Comparison of ENCODE assay signal across 20 mouse cellular contexts in genomic region chr8:93568666-93569065, GRCm38 (mm10). TPM values are rescaled to one million over a fixed set of nuclear protein-coding genes. Genes with fewer than 3 reads are reported as not detected.
A peak's percentile ranks its signal among the peaks of the same experiment; 100 is the strongest.
DNase-seq lines count a peak whose midpoint lies in the region; ATAC-seq and TF ChIP-seq lines count a peak whose summit lies in the region.
"Had no signal": no experiment of that assay in that cellular context is flagged by ENCODE, and none has a peak within 500 bp of the region (broad histone marks: within the 10 kb centered on the region; RNA-seq: fewer than 3 reads in every experiment).

No protein-coding gene starts in this region.

- H3K27ac ChIP-seq in forebrain, embryonic 10.5 days = no peak overlapping the region
- no peak overlapping the region for H3K27ac ChIP-seq in forebrain, embryonic 11.5 days (ENCODE audit: low read depth, low read length)
- H3K27ac ChIP-seq in heart, embryonic 12.5 days (ENCODE audit: poor library complexity, severe bottlenecking) = peak overlapping the region; percentile 96
- peak overlapping the region; percentile 82; the same call in 1 of the 2 replicates for H3K27ac ChIP-seq in midbrain, embryonic 15.5 days
- no peak overlapping the region; the same call in 1 of the 2 replicates for H3K27ac ChIP-seq in midbrain, embryonic 11.5 days (ENCODE audit: low read depth, low read length)
- H3K27ac ChIP-seq in heart, postnatal 0 days (ENCODE audit: low read depth) = peak overlapping the region; percentile 94
- H3K27ac ChIP-seq: embryonic facial prominence, embryonic 12.5 days; limb, embryonic 12.5 days; liver, embryonic 13.5 days; macrophage; neural tube, embryonic 12.5 days had no signal

- peaks cover 36% of the 10 kb centered on the region for H3K4me1 ChIP-seq in forebrain, embryonic 10.5 days
- peaks cover 13% of the 10 kb centered on the region; the same call in 1 of the 2 replicates for H3K4me1 ChIP-seq in forebrain, embryonic 11.5 days (replicated peaks; ENCODE audit: control insufficient read depth, insufficient read depth, low read length)
- peaks cover 33% of the 10 kb centered on the region for H3K4me1 ChIP-seq in heart, embryonic 12.5 days (replicated peaks)
- H3K4me1 ChIP-seq in midbrain, embryonic 15.5 days = peaks cover 40% of the 10 kb centered on the region
- peaks cover 20% of the 10 kb centered on the region for H3K4me1 ChIP-seq in midbrain, embryonic 11.5 days (ENCODE audit: control insufficient read depth, insufficient read depth, low read length)
- H3K4me1 ChIP-seq in heart, postnatal 0 days (ENCODE audit: control insufficient read depth, insufficient read depth) = peaks cover 27% of the 10 kb centered on the region
- H3K4me1 ChIP-seq: limb, embryonic 12.5 days; liver, embryonic 13.5 days had no signal

- H3K36me3 ChIP-seq in forebrain, embryonic 10.5 days (replicated peaks) = no peaks in the 10 kb centered on the region
- H3K36me3 ChIP-seq in forebrain, embryonic 11.5 days (ENCODE audit: control insufficient read depth, insufficient read depth, low read length) = no peaks in the 10 kb centered on the region
- no peaks in the 10 kb centered on the region for H3K36me3 ChIP-seq in heart, embryonic 12.5 days
- H3K36me3 ChIP-seq in midbrain, embryonic 15.5 days (replicated peaks) = no peaks in the 10 kb centered on the region
- H3K36me3 ChIP-seq in midbrain, embryonic 11.5 days (ENCODE audit: control insufficient read depth, insufficient read depth, low read length) = no peaks in the 10 kb centered on the region
- H3K36me3 ChIP-seq in heart, postnatal 0 days (replicated peaks; ENCODE audit: control insufficient read depth, insufficient read depth, low read length) = no peaks in the 10 kb centered on the region
- H3K36me3 ChIP-seq: embryonic facial prominence, embryonic 12.5 days; limb, embryonic 12.5 days; liver, embryonic 13.5 days; lung, embryonic 15.5 days; neural tube, embryonic 12.5 days had no signal

- ATAC-seq in forebrain, embryonic 11.5 days (replicated peaks; ENCODE audit: low FRiP score) = no peak
- no peak for ATAC-seq in heart, embryonic 12.5 days (ENCODE audit: insufficient number of reproducible peaks, low FRiP score)
- no peak for ATAC-seq in midbrain, embryonic 15.5 days (replicated peaks)
- ATAC-seq in midbrain, embryonic 11.5 days (ENCODE audit: low FRiP score) = no peak
- ATAC-seq in heart, postnatal 0 days (ENCODE audit: insufficient read depth, low read depth) = no peak

- DNase-seq in forebrain, embryonic 10.5 days (ENCODE audit: extremely low spot score, low spot score) = peak; percentile 0
- DNase-seq in forebrain, embryonic 11.5 days (ENCODE audit: low spot score) = no peak
- no peak for DNase-seq in heart, adult 8-10 months (ENCODE audit: low spot score)
- no peak for DNase-seq in midbrain, embryonic 11.5 days (ENCODE audit: low spot score, missing footprints)
- DNase-seq in heart, postnatal 0 days (ENCODE audit: low spot score) = no peak
- no peak for DNase-seq in adipocyte (ENCODE audit: low spot score)
- DNase-seq: adrenal gland, postnatal 36 days; kidney, adult 11 months; kidney, postnatal 10 days; liver, embryonic 13.5 days; right cerebral cortex, postnatal 14 days; thymus, postnatal 25 days had no signal

- peaks cover 7% of the 10 kb centered on the region for H3K9me3 ChIP-seq in forebrain, embryonic 10.5 days
- H3K9me3 ChIP-seq in forebrain, embryonic 11.5 days (ENCODE audit: control insufficient read depth, low read length) = peaks cover 4% of the 10 kb centered on the region; the same call in 1 of the 2 replicates
- peaks cover 10% of the 10 kb centered on the region for H3K9me3 ChIP-seq in heart, embryonic 12.5 days (replicated peaks)
- no peaks in the 10 kb centered on the region for H3K9me3 ChIP-seq in midbrain, embryonic 15.5 days
- H3K9me3 ChIP-seq in midbrain, embryonic 11.5 days (ENCODE audit: control insufficient read depth, low read length) = peaks cover 5% of the 10 kb centered on the region; the same call in 1 of the 2 replicates
- peaks cover 9% of the 10 kb centered on the region; the same call in 1 of the 2 replicates for H3K9me3 ChIP-seq in heart, postnatal 0 days (replicated peaks; ENCODE audit: control insufficient read depth, low read length)

- no peak for TF ChIP-seq CTCF in heart, postnatal 0 days (IDR thresholded peaks at IDR 0.05; ENCODE audit: low read depth)

- H3K4me2 ChIP-seq in forebrain, embryonic 11.5 days (ENCODE audit: low read depth, low read length, severe bottlenecking) = no peak overlapping the region
- H3K4me2 ChIP-seq in heart, embryonic 12.5 days = no peak overlapping the region
- no peak overlapping the region for H3K4me2 ChIP-seq in midbrain, embryonic 15.5 days
- H3K4me2 ChIP-seq in midbrain, embryonic 11.5 days = no peak overlapping the region
- no peak overlapping the region for H3K4me2 ChIP-seq in heart, postnatal 0 days (ENCODE audit: low read depth, low read length)
- H3K4me2 ChIP-seq: embryonic facial prominence, embryonic 12.5 days; limb, embryonic 12.5 days; liver, embryonic 13.5 days; lung, embryonic 15.5 days; neural tube, embryonic 12.5 days had no signal

- 93% methylated on average over 3 of the region's 3 CpGs for WGBS in forebrain, embryonic 10.5 days
- 94% methylated on average over 3 of the region's 3 CpGs for WGBS in forebrain, embryonic 11.5 days
- WGBS in heart, embryonic 12.5 days = 90% methylated on average over 3 of the region's 3 CpGs
- 98% methylated on average over 3 of the region's 3 CpGs for WGBS in midbrain, embryonic 15.5 days
- 93% methylated on average over 3 of the region's 3 CpGs for WGBS in midbrain, embryonic 11.5 days
- WGBS in heart, postnatal 0 days = 88% methylated on average over 3 of the region's 3 CpGs

- H3K4me3 ChIP-seq in forebrain, embryonic 10.5 days = no peak overlapping the region
- H3K4me3 ChIP-seq in forebrain, embryonic 11.5 days (ENCODE audit: low read depth, low read length) = no peak overlapping the region
- no peak overlapping the region for H3K4me3 ChIP-seq in heart, embryonic 12.5 days
- no peak overlapping the region for H3K4me3 ChIP-seq in midbrain, embryonic 15.5 days
- no peak overlapping the region for H3K4me3 ChIP-seq in midbrain, embryonic 11.5 days (ENCODE audit: low read depth, low read length)
- H3K4me3 ChIP-seq in heart, postnatal 0 days (ENCODE audit: low read depth, low read length) = no peak overlapping the region
- H3K4me3 ChIP-seq: embryonic facial prominence, embryonic 12.5 days; limb, embryonic 12.5 days; liver, embryonic 13.5 days; lung, embryonic 15.5 days; neural tube, embryonic 12.5 days had no signal

- no peaks in the 10 kb centered on the region for H3K27me3 ChIP-seq in forebrain, embryonic 10.5 days (ENCODE audit: poor library complexity, severe bottlenecking)
- H3K27me3 ChIP-seq in forebrain, embryonic 11.5 days (ENCODE audit: control insufficient read depth, insufficient read depth, low read length) = no peaks in the 10 kb centered on the region
- no peaks in the 10 kb centered on the region for H3K27me3 ChIP-seq in heart, embryonic 12.5 days (replicated peaks)
- H3K27me3 ChIP-seq in midbrain, embryonic 15.5 days (replicated peaks) = no peaks in the 10 kb centered on the region
- H3K27me3 ChIP-seq in midbrain, embryonic 11.5 days (ENCODE audit: control insufficient read depth, insufficient read depth, low read length) = no peaks in the 10 kb centered on the region
- H3K27me3 ChIP-seq in heart, postnatal 0 days (ENCODE audit: control insufficient read depth, insufficient read depth, low read length) = no peaks in the 10 kb centered on the region
- H3K27me3 ChIP-seq: embryonic facial prominence, embryonic 12.5 days; limb, embryonic 12.5 days; liver, embryonic 13.5 days; lung, embryonic 15.5 days; neural tube, embryonic 12.5 days had no signal

- H3K9ac ChIP-seq in forebrain, embryonic 11.5 days (ENCODE audit: low read length) = no peak overlapping the region
- H3K9ac ChIP-seq in heart, embryonic 12.5 days = no peak overlapping the region
- no peak overlapping the region for H3K9ac ChIP-seq in midbrain, embryonic 15.5 days
- H3K9ac ChIP-seq in midbrain, embryonic 11.5 days (ENCODE audit: low read length) = no peak overlapping the region
- H3K9ac ChIP-seq in heart, postnatal 0 days (replicated peaks; ENCODE audit: low read depth, low read length) = no peak overlapping the region
- H3K9ac ChIP-seq: embryonic facial prominence, embryonic 12.5 days; limb, embryonic 12.5 days; liver, embryonic 13.5 days; lung, embryonic 15.5 days; neural tube, embryonic 12.5 days had no signal

- TF ChIP-seq EP300 in heart, postnatal 0 days (IDR thresholded peaks at IDR 0.05; ENCODE audit: low read depth) = no peak

RNA-seq across cellular contexts. Expression of gene Ces5a, which starts 33.0 kb away (rescaled TPM):
- polyA plus RNA-seq in forebrain, embryonic 10.5 days (2016; fragmentation: Nextera tagmentation; extraction: Ambion mirVana) = not detected in 2 replicates
- polyA plus RNA-seq in forebrain, embryonic 11.5 days (2014; fragmentation: Nextera tagmentation; extraction: Ambion mirVana) = not detected in 2 replicates
- polyA plus RNA-seq in heart, embryonic 12.5 days (2016; fragmentation: Nextera tagmentation; extraction: Ambion mirVana) = 0.26 TPM in 1 of 2 replicates, not detected in the other
- total RNA-seq in heart, adult 8-10 months (2022) = not detected
- 0.25 and 0.37 TPM in 2 replicates for polyA plus RNA-seq in midbrain, embryonic 15.5 days (2015; fragmentation: Nextera tagmentation; extraction: Ambion mirVana)
- not detected in 2 replicates for polyA plus RNA-seq in midbrain, embryonic 11.5 days (2014; fragmentation: Nextera tagmentation; extraction: Ambion mirVana)
- total RNA-seq in heart, postnatal 0 days (2014; rRNA removed; ENCODE audit: low replicate concordance) = not detected in 2 replicates
- 0.07 and 0.34 TPM in 2 replicates for polyA plus RNA-seq in heart, postnatal 0 days (2015; fragmentation: Nextera tagmentation; extraction: Ambion mirVana)
- total RNA-seq: adrenal gland, postnatal 36 days had no signal
- polyA plus RNA-seq: C2C12; limb, embryonic 12.5 days; liver, embryonic 13.5 days; lung, embryonic 15.5 days; macrophage; neural tube, embryonic 12.5 days had no signal

Comparison
In these comparisons a context has a peak if more than half of its experiments do, and no peak if none do; other contexts are left out.
1. H3K27ac ChIP-seq: peak in heart, embryonic 12.5 days (single experiment), midbrain, embryonic 15.5 days (single experiment) and heart, postnatal 0 days (single experiment); none in forebrain, embryonic 10.5 days (single experiment), forebrain, embryonic 11.5 days (single experiment) and midbrain, embryonic 11.5 days (single experiment).